Mouse (Mus musculus) CD4-positive helper T cell, adult 2 months (primary cell): ENCODE measurements around the gene Pla2g3.
A peak's percentile ranks its signal among the peaks of the same experiment; 100 is the strongest.

Experiments used
- DNase-seq: peaks from one replicate; pipeline ENCODE4 v3.0.0-alpha.2; 2012; ENCODE audit warnings: low read depth, missing footprints, low spot score

Gene Pla2g3

GRCm38 (mm10) chr11:3536745-3537333, 48.8 kb downstream of the Pla2g3 start:
- DNase-seq = no peak

- DNase-seq = peak; percentile 21
Measured at GRCm38 (mm10) chr11:3537711-3538110, 49.6 kb downstream of the Pla2g3 start.

- no peak for DNase-seq
Measured at GRCm38 (mm10) chr11:3538341-3538740, 50.3 kb downstream of the Pla2g3 start.

GRCm38 (mm10) chr11:3539111-3539825, 51.2 kb downstream of the Pla2g3 start:
- DNase-seq = peak; percentile 83

GRCm38 (mm10) chr11:3539826-3540196, 51.7 kb downstream of the Pla2g3 start:
- DNase-seq = no peak

- DNase-seq = no peak
Measured at GRCm38 (mm10) chr11:3540451-3541085, 52.5 kb downstream of the Pla2g3 start, which contains the start of gene Smtn. Gene Smtn, minus strand, starts transcription at chr11:3540612.

GRCm38 (mm10) chr11:3541932-3542331, 53.8 kb downstream of the Pla2g3 start:
- DNase-seq = no peak

- no peak for DNase-seq
Measured at GRCm38 (mm10) chr11:3543001-3543400, 54.9 kb downstream of the Pla2g3 start.

GRCm38 (mm10) chr11:3544409-3544808, 56.3 kb downstream of the Pla2g3 start:
- DNase-seq = no peak

GRCm38 (mm10) chr11:3545531-3546241, 57.6 kb downstream of the Pla2g3 start:
- no peak for DNase-seq

GRCm38 (mm10) chr11:3546242-3546562, 58.1 kb downstream of the Pla2g3 start:
- no peak for DNase-seq

- peak; percentile 19 for DNase-seq
Measured at GRCm38 (mm10) chr11:3547047-3547446, 59.0 kb downstream of the Pla2g3 start.

GRCm38 (mm10) chr11:3547969-3548368, 59.9 kb downstream of the Pla2g3 start:
- no peak for DNase-seq

- no peak for DNase-seq
Measured at GRCm38 (mm10) chr11:3548564-3549295, 60.6 kb downstream of the Pla2g3 start.
